Mouse (Mus musculus) liver, postnatal 0 days (tissue): Measurements from ENCODE around the gene Mog. TPM values are rescaled to one million over a fixed set of nuclear protein-coding genes. Genes with fewer than 3 reads are reported as not detected.

Source experiments
- ATAC-seq: fragments of 200-750 bp; cut with Nextera tagmentation; 2 replicates; pipeline ENCODE4 v1.8.0; 2017; ENCODE audit warnings: mild to moderate bottlenecking, moderate library complexity
- DNase-seq: peaks from one replicate; pipeline ENCODE4 v3.0.0-alpha.2; 2016
- H3K27ac ChIP-seq: fragments of 300-500 bp; sonication (generic); 2 replicates; pipeline ENCODE4 v1.5.1; 2014; ENCODE audit warnings: antibody characterized with exemption, moderate library complexity, mild to moderate bottlenecking, low read depth
- H3K27me3 ChIP-seq: fragments of 300-500 bp; sonication (generic); 2 replicates; pipeline ENCODE4 v1.6.1; 2014; ENCODE audit warnings: low read length, control low read depth, mixed read lengths; ENCODE audit not compliant: insufficient read depth
- H3K36me3 ChIP-seq: fragments of 300-500 bp; sonication (generic); replicated peaks from 2 replicates; pipeline ENCODE4 v1.6.1; 2014; ENCODE audit warnings: mild to moderate bottlenecking, control low read depth, low read length, moderate library complexity, mixed read lengths; ENCODE audit not compliant: insufficient read depth
- H3K4me1 ChIP-seq: fragments of 300-500 bp; sonication (generic); 2 replicates; pipeline ENCODE4 v1.6.1; 2014; ENCODE audit warnings: antibody characterized with exemption, mild to moderate bottlenecking, control low read depth; ENCODE audit not compliant: insufficient read depth
- H3K4me2 ChIP-seq: fragments of 300-500 bp; sonication (generic); 2 replicates; pipeline ENCODE4 v1.6.1; 2014; ENCODE audit warnings: low read depth, mild to moderate bottlenecking, low read length, moderate library complexity, mixed read lengths
- H3K4me3 ChIP-seq: fragments of 300-500 bp; sonication (generic); 2 replicates; pipeline ENCODE4 v1.5.1; 2014; ENCODE audit warnings: low read depth, low read length
- H3K9ac ChIP-seq: fragments of 300-500 bp; sonication (generic); replicated peaks from 2 replicates; pipeline ENCODE4 v1.6.1; 2014; ENCODE audit warnings: mild to moderate bottlenecking, moderate library complexity
- H3K9me3 ChIP-seq: fragments of 300-500 bp; sonication (generic); 2 replicates; pipeline ENCODE4 v1.6.1; 2016; ENCODE audit warnings: mild to moderate bottlenecking, control low read depth, low read length, mixed read lengths
- CTCF ChIP-seq: sonication (generic); IDR thresholded peaks from 2 replicates; pipeline ENCODE4 v1.5.1; 2016; ENCODE audit warnings: antibody characterized with exemption, low read depth
- EP300 ChIP-seq: IDR thresholded peaks from 2 replicates; pipeline ENCODE4 v1.6.1; 2016; ENCODE audit warnings: antibody characterized with exemption, low read depth, mild to moderate bottlenecking
- WGBS: fragments of 180-500 bp; shearing (Covaris S2); extraction: QIAGEN DNeasy Blood & Tissue Kit; methylation state at CpG from one replicate; pipeline ENCODE4 v1.1.7; 2014; ENCODE audit not compliant: insufficient replicate concordance; 5-methylcytosine and 5-hydroxymethylcytosine counted together
- polyA plus RNA-seq: library from polyadenylated mRNA; unstranded; fragments of >200 nt; fragmentation: Nextera tagmentation; extraction: Ambion mirVana; gene quantifications from 2 replicates; pipeline ENCODE4 v1.2.1, GENCODE M21; 2015

Mog gene
- polyA plus RNA-seq, 1 experiment from 2014 or later, result not detected

GRCm38 (mm10) chr17:37063686-37064495 lies 40.7 kb upstream of the Mog start:
- Histone ChIP-seq H3K9ac (no peak overlapping the region), H3K27ac (no peak overlapping the region), H3K27me3 (no peaks in the 10 kb centered on the region), H3K36me3 (no peaks in the 10 kb centered on the region), H3K4me3 (no peak overlapping the region), H3K9me3 (no peaks in the 10 kb centered on the region), H3K4me2 (no peak overlapping the region), H3K4me1 (no peaks in the 10 kb centered on the region)
- DNase-seq (no peak), ATAC-seq (no peak)
- WGBS, result 83% methylated on average over 11 of the region's 11 CpGs
- TF ChIP-seq EP300, result no peak
- TF ChIP-seq CTCF, result no peak

GRCm38 (mm10) chr17:37063063-37063462 lies 39.9 kb upstream of the Mog start:
- Histone ChIP-seq H3K4me3 (no peak overlapping the region), H3K4me1 (no peaks in the 10 kb centered on the region), H3K27ac (no peak overlapping the region), H3K9me3 (no peaks in the 10 kb centered on the region), H3K36me3 (no peaks in the 10 kb centered on the region), H3K4me2 (no peak overlapping the region), H3K9ac (no peak overlapping the region), H3K27me3 (no peaks in the 10 kb centered on the region)
- DNase-seq (no peak), ATAC-seq (no peak)
- WGBS, result 77% methylated on average over 10 of the region's 10 CpGs
- TF ChIP-seq EP300, result no peak
- no peak for TF ChIP-seq CTCF

- H3K36me3 ChIP-seq, result no peaks in the 10 kb centered on the region
- no peaks in the 10 kb centered on the region for H3K4me1 ChIP-seq
- DNase-seq, result no peak
- no peak overlapping the region for H3K9ac ChIP-seq
- no peak overlapping the region for H3K4me2 ChIP-seq
- no peaks in the 10 kb centered on the region for H3K27me3 ChIP-seq
- no peak for ATAC-seq
- no peak overlapping the region for H3K27ac ChIP-seq
- no peak overlapping the region for H3K4me3 ChIP-seq
- H3K9me3 ChIP-seq, result no peaks in the 10 kb centered on the region
- WGBS, result 78% methylated on average over 10 of the region's 10 CpGs
- TF ChIP-seq CTCF (no peak), EP300 (no peak)
Observed at GRCm38 (mm10) chr17:37062101-37062641, 39.0 kb upstream of the Mog start.

GRCm38 (mm10) chr17:37061435-37061834 lies 38.2 kb upstream of the Mog start:
- DNase-seq, result no peak
- Histone ChIP-seq H3K27ac (no peak overlapping the region), H3K4me2 (no peak overlapping the region), H3K27me3 (no peaks in the 10 kb centered on the region), H3K36me3 (no peaks in the 10 kb centered on the region), H3K9me3 (no peaks in the 10 kb centered on the region), H3K4me3 (no peak overlapping the region), H3K4me1 (no peaks in the 10 kb centered on the region), H3K9ac (no peak overlapping the region)
- TF ChIP-seq CTCF (no peak), EP300 (no peak)
- 79% methylated on average over 3 of the region's 3 CpGs for WGBS
- ATAC-seq, result no peak

GRCm38 (mm10) chr17:37056957-37057356 lies 33.8 kb upstream of the Mog start:
- H3K4me3 ChIP-seq, result no peak overlapping the region
- no peaks in the 10 kb centered on the region for H3K4me1 ChIP-seq
- no peaks in the 10 kb centered on the region for H3K36me3 ChIP-seq
- H3K4me2 ChIP-seq, result no peak overlapping the region
- ATAC-seq, result no peak
- no peak for DNase-seq
- TF ChIP-seq EP300 (no peak), CTCF (no peak)
- no peaks in the 10 kb centered on the region for H3K9me3 ChIP-seq
- 79% methylated on average over 6 of the region's 6 CpGs for WGBS
- no peak overlapping the region for H3K27ac ChIP-seq
- H3K27me3 ChIP-seq, result 0 out of 2 replicates have a peak, but pooled peaks cover 3% of the 10 kb centered on the region
- no peak overlapping the region for H3K9ac ChIP-seq

GRCm38 (mm10) chr17:37051745-37052144 lies 28.5 kb upstream of the Mog start:
- peaks cover 48% of the 10 kb centered on the region for H3K27me3 ChIP-seq
- H3K9me3 ChIP-seq, result no peaks in the 10 kb centered on the region

More at GRCm38 (mm10) chr17:37051745-37052144, 28.5 kb upstream of the Mog start:
- Histone ChIP-seq H3K4me2 (no peak overlapping the region), H3K4me1 (peaks cover 11% of the 10 kb centered on the region), H3K4me3 (no peak overlapping the region), H3K9ac (no peak overlapping the region), H3K27ac (no peak overlapping the region), H3K36me3 (no peaks in the 10 kb centered on the region)
- WGBS, result 27% methylated on average over 4 of the region's 4 CpGs
- TF ChIP-seq CTCF (no peak), EP300 (no peak)
- ATAC-seq, result no peak
- DNase-seq, result no peak
